Mouse (Mus musculus): ENCODE measurements at regions not wholly inside any gene's neighbourhood (a gene's known extent, or its start where the extent isn't known, plus 50 kb on each side); places are given as distances from the start of the nearest gene placed in this dataset.

- DNase-seq: no peak
- intact Hi-C loops (cut with DNase I): loop anchor here (10.0 kb wide), 1 partner anchor 213 kb away; no protein-coding TSS in a partner anchor
These were observed 174.0 kb upstream of the Egflam start for GRCm38 (mm10) chr15:7572221-7572620.

DNA sequence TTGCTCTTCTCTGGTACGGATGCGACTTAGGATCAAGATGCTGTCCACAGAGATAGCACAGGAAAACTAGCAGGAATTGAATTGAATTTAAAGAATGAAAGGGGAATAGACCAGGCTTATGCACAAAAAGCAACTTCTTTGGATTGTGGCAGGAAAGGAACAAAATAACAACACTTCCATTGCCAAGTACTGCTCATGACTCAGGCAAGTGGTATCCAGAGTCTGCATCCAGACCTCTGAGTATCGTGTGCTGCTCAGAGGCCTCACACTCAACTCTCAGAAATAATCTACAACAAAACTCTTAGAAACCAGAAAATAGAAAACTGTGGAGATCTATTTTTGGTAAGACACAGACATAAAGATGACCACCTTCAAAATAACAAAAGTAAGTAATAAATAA is 176.1 kb upstream of the Egflam start:
- intact Hi-C loops (cut with DNase I): loop anchor here (10.0 kb wide), 1 partner anchor 211 kb away; no protein-coding TSS in a partner anchor

DNA sequence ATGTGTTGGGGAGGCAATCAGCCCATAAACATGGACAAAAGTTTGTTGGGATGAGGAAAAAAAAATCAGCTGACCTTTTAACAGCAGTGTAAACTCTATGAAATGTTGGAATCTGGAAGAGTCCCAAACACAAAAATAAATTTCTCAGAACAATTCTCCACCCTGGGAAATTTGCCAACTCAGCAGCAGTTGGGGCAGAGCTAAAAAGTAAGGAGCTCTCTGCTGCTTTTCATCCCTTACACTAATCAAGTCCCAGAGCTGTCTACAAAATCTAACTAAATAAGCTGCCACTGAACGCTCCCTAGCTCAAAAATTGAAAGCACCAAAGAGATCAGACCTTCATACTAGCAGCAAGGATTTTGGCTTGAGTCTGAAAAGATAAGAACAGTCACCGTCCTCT is 176.6 kb upstream of the Egflam start:
- intact Hi-C loops (cut with DNase I): loop anchor here (10.0 kb wide), 1 partner anchor 210 kb away; no protein-coding TSS in a partner anchor
- DNase-seq: peak; percentile 10 to 39

More for the DNA sequence above, 176.1 kb upstream of the Egflam start:
- no peak for DNase-seq

DNA sequence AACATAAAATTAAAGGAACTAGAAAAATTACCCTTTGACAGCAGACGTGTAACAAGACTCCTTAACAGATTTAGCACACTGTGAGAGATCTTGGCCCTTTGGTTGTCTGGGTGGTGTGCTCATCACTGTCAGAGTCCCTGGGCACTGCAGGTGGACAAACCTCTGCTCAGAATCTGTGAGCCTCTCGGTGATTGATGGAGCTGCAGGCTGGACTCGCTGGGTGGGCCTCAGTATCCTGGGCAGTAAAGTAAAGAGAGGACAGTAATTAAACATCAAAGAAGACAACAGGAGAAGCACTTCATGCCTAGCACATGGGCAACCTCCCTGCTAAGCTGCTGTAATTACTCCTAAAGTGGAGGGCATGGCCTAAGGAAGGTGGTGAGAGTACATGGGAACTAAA is 180.2 kb upstream of the Egflam start:
- DNase-seq: no peak
- intact Hi-C loops (cut with DNase I): loop anchor here (10.0 kb wide), 1 partner anchor 206 kb away; no protein-coding TSS in a partner anchor

GRCm38 (mm10) chr15:7587210-7587609 is 189.0 kb upstream of the Egflam start:
- no peak for DNase-seq
- intact Hi-C loops (cut with DNase I): no loop called here

DNA sequence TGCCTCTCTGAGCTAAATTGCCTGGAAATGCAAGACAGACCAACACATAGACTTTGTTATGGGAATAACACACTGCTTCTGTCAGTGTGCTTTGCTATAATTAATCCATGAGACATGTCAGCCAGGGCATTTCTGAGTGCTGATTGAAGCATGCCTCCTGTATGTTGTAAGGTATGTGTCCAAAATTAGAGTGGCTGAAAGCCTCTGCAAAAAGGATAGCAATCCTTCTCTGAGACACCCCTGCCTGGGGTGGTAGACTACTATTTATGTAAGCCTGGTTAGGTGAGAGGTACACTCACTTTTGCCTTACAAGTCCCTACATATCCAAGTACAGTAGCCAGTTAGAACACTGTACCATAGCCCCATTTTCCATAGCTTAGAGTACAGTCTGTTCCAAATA is 193.3 kb upstream of the Egflam start:
- DNase-seq: no peak
- intact Hi-C loops (cut with DNase I): no loop called here

GRCm38 (mm10) chr15:7597335-7597734 is 199.1 kb upstream of the Egflam start:
- intact Hi-C loops (cut with DNase I): no loop called here
- DNase-seq: no peak

- no peak for DNase-seq
- intact Hi-C loops (cut with DNase I): no loop called here
These were observed 199.6 kb upstream of the Egflam start for GRCm38 (mm10) chr15:7597805-7598204.

- DNase-seq: no peak
- intact Hi-C loops (cut with DNase I): no loop called here
These were observed 203.3 kb upstream of the Egflam start for GRCm38 (mm10) chr15:7601540-7601939.

- no peak for DNase-seq
- intact Hi-C loops (cut with DNase I): no loop called here
These were observed 205.8 kb upstream of the Gdnf start for GRCm38 (mm10) chr15:7604847-7605246.

DNA sequence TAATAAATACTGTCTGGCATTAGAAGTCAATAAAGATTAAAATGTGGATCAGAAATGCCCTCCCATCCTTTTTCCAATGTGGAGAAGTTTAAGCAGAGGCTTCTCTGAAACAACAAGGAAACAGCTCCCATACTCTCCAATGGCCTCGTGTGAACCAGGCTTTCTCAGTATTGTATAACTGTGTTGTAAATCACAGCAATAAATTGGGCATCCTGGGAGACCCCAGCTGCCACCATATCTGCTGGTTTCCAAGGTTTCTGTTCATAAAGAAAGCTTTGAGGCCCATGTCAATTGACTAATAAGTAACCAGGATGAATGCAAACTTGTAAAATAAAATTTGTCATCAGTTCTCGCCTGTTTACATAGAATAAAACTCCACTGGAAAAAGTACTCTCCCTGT is 192.7 kb upstream of the Gdnf start:
- intact Hi-C loops (cut with DNase I): no loop called here
- DNase-seq: no peak

- intact Hi-C loops (cut with DNase I): no loop called here
- DNase-seq: no peak
These were observed 187.6 kb upstream of the Gdnf start for GRCm38 (mm10) chr15:7623026-7623425.

DNA sequence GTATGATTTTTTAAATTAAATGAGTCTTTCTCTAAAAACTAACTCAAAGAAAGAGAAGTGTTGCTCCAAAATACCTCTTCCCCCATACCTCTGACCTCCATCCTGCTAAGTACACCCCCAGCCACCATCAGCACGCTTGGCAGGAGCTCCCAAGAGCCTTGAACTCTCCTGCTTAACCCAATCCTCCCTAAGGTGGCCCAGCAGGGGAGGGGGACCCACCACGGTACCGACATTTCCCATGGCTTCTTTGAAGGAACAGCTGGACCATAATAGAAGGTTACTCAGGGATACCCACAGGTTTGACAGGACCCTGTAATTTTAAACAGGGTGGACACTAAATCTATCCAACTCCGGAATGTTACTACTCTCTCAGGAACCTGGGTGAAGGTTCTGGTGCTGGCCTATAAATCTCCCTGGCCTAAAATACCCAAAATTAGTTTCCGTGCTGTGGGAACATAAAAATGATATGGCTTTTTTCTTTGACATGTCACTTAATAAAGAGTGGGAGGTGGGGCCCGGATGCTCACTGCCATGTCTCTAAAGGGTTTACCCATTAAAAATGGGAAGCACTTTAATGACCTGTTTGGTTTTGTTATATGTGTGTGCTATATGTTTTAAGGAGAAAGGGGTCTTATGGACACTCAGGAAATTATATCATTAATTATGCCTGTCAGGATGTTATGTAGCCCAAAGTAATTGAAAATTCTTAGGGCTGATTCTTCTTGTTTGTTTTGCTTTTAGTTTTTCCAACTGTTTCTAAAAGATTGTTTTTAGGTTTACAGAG is 185.8 kb upstream of the Gdnf start:
- intact Hi-C loops (cut with DNase I): no loop called here
- no peak for DNase-seq

DNA sequence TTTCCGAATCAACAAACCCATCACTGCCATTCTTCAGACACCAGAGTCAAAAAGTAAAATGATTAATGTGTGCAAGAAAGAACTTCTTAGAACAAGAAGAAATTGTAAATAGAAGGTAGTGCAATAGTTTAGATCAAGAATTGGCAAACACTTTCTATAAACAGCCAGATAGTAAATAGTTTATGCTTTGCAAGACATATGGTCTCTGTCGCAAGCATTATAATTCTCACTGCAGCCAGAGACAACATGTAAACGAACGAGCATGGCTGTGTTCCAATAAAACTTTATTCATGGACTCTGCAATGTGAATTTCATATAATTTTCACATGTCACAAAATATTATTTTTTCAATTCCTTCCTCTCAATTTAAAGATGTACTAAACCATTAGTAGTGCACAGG is 180.8 kb upstream of the Gdnf start:
- no peak for DNase-seq
- intact Hi-C loops (cut with DNase I): loop anchor here (10.0 kb wide), 1 partner anchor 155 kb away; no protein-coding TSS in a partner anchor

DNA sequence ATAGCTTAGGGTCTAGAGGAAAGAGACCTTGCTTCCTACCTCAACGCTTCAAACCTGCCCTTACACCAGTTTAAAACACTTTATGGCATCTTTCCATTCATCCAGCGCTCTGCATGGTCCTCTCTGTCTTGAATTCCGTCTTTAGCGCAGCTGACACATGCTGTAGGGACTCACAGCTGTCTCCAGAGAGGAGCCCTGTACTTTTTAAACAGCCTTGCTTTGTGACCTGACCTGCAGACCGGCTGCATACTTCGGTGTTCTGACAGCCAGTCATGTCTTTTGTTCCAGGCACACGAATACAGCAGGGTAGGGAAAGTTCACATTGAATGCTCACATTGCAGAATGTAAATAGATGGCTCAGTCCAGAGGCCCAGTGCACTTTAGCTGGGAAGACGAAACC is 175.4 kb upstream of the Gdnf start:
- intact Hi-C loops (cut with DNase I): loop anchor here (10.0 kb wide), 1 partner anchor 150 kb away; no protein-coding TSS in a partner anchor
- DNase-seq: no peak

GRCm38 (mm10) chr15:7639444-7639843 is 171.2 kb upstream of the Gdnf start:
- intact Hi-C loops (cut with DNase I): loop anchor here (10.0 kb wide), 1 partner anchor 145 kb away; no protein-coding TSS in a partner anchor

DNA sequence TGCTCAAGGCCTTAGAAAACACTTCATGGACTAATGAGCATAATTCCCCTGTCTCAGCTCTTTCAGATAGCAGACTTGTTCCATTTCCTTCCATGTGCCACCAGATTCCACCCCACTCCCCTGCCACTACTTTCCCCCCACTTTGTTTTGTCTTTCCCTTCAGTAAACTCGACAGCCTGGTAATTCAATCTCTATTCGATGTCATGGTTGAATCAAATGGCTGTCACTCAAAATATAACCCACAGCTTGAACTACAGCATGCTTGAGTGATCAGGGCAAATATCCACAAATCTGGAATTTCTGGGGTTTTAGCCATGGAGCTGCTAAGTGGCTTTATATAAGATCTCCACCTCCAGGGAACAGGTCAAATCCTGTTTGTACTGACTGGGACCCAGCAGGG is 168.6 kb upstream of the Gdnf start:
- no peak for DNase-seq
- intact Hi-C loops (cut with DNase I): no loop called here

More at GRCm38 (mm10) chr15:7639444-7639843, 171.2 kb upstream of the Gdnf start:
- DNase-seq: no peak

DNA sequence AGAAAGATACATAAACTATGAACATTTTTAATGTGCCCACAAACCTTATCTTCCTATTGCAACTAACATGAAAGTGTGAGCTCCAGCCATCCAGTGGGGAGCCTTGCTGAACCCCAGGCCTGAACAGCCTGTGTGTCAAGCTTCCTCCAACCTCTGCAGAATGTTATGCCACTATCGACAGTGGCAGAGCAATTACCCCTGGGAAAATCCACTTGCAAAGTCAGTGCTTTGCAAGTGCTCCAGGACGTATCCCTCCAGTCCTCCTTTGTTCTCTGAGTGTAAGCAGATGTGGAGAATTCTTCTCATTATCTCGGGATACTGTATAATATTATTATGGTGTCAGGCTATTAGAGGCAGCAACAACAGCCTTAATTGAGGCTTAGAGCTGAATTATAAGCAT is 159.9 kb upstream of the Gdnf start:
- no peak for DNase-seq
- intact Hi-C loops (cut with DNase I): no loop called here

DNA sequence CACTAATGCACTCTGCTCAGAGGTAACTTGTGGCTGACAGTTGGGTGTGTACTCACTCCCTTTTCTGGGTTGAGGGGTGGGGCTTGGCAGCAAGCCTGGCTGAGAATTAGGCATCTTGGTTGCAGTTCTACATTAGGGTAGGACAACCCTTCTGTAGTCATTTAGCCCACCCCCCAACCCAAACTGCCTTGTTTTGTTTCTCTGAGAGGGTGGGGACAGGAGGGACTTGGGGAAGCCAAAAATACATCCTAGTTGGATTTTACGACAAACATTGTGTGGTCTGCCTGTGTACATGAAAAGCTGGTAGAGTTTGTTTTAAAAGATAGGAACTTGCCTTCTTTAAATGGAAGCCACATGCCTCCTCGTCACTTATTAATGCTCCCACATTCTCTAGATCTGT is 146.8 kb upstream of the Gdnf start:
- intact Hi-C loops (cut with DNase I): no loop called here
- no peak for DNase-seq

DNA sequence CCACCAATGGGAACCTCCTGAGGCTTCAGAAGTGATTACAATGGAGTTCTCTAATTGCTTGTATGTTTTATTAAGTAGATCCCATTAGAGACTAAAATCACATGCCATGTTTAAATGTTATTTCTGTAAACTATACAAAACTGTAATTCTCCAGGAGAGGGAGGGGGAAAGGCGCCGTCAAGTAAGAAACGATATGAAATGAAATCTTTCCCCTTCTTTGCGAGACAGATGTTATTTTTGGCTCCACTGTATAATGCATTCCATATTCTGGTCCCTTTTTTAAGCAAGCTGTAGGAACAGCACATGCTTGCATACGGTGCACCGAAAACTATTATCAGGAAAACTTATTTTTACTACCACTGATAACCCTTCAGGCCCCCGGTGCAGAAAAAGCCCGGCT is 141.0 kb upstream of the Gdnf start:
- DNase-seq: no peak
- intact Hi-C loops (cut with DNase I): no loop called here

GRCm38 (mm10) chr15:7676970-7677369 is 133.7 kb upstream of the Gdnf start:
- intact Hi-C loops (cut with DNase I): no loop called here

GRCm38 (mm10) chr15:7678711-7679110 is 131.9 kb upstream of the Gdnf start:
- intact Hi-C loops (cut with DNase I): no loop called here
- no peak for DNase-seq

More at GRCm38 (mm10) chr15:7676970-7677369, 133.7 kb upstream of the Gdnf start:
- no peak for DNase-seq
